Mouse (Mus musculus) forebrain, embryonic 13.5 days (tissue): Measurements from ENCODE around the gene Sln. TPM values are rescaled to one million over a fixed set of nuclear protein-coding genes. Genes with fewer than 3 reads are reported as not detected.

Experiments
- polyA plus RNA-seq: library from polyadenylated mRNA; unstranded; fragments of >200 nt; fragmentation: Nextera tagmentation; extraction: Ambion mirVana; gene quantifications from 2 replicates; pipeline ENCODE4 v1.2.1, GENCODE M21; 2015

Sln gene
- polyA plus RNA-seq, 1 experiment from 2014 or later = 0.94 TPM

Other genes with a start within 250 kb of the Sln start
- gene Acat1, start 239.8 kb upstream of the Sln start, polyA plus RNA-seq = 124 and 132 TPM in 2 replicates
- 42.6 and 44.2 TPM in 2 replicates for gene Cul5, start 180.2 kb upstream of the Sln start, polyA plus RNA-seq
- gene Rab39, start 143.9 kb upstream of the Sln start, polyA plus RNA-seq = 3.1 and 4.2 TPM in 2 replicates
- 5.4 and 6.1 TPM in 2 replicates for gene Slc35f2, start 78.6 kb upstream of the Sln start, polyA plus RNA-seq
- 12.1 and 14.2 TPM in 2 replicates for gene Elmod1, start 125.1 kb downstream of the Sln start, polyA plus RNA-seq
- gene Tnfaip8l3, start 218.2 kb downstream of the Sln start, polyA plus RNA-seq = 0.12 and 0.19 TPM in 2 replicates